Mouse (Mus musculus) testis, adult 2 months (tissue): Measurements from ENCODE around the gene Dpy19l3.

ENCODE experiments used
- CTCF ChIP-seq: fragments of 200-500 bp; IDR thresholded peaks from 2 replicates; pipeline ENCODE4 v1.5.1; 2012; ENCODE audit warnings: low read depth, mild to moderate bottlenecking, inconsistent platforms, low read length, moderate library complexity; ENCODE audit not compliant: control insufficient read depth, insufficient read depth, insufficient replicate concordance
- POLR2A ChIP-seq: fragments of 200-500 bp; IDR thresholded peaks from 2 replicates; pipeline ENCODE4 v1.6.1; 2012; ENCODE audit warnings: low read depth, mild to moderate bottlenecking, inconsistent platforms, low read length, moderate library complexity; ENCODE audit not compliant: control insufficient read depth

DNA sequence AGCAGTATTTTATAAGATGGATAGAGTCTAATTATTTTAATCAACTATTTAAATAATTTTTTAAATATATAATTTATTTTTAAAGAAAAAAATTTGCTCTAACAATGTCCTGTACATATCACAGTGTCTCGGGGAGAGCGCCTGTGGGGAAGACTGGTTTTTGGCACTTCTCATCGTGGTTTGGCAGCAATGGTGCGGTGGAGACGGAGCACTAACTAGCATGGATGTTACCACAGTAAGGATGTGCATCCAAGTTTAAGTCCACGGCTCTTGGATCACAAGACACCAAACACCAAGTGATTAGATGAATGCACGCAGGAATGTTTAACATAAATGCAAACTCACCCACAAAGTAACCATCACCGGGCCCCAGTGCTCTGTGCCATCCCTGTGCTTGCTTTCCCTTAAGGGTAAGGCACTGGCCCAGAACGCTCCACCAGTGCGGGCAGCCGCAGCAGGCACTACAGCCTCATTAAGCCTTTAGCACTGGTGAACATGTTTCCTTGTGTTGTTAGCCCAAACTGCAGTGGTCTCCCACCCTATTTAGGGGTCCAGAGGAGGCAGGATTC is 65.4 kb downstream of the Dpy19l3 start:
- no peak for TF ChIP-seq POLR2A
- no peak for TF ChIP-seq CTCF
